Mouse (Mus musculus) testis, postnatal 14 days (tissue): Measurements from ENCODE around the gene Gucy1b2.

Source experiments
- DNase-seq: peaks from one replicate; pipeline ENCODE4 v3.0.0; 2021; ENCODE audit warnings: low spot score

The Gucy1b2 gene

DNA sequence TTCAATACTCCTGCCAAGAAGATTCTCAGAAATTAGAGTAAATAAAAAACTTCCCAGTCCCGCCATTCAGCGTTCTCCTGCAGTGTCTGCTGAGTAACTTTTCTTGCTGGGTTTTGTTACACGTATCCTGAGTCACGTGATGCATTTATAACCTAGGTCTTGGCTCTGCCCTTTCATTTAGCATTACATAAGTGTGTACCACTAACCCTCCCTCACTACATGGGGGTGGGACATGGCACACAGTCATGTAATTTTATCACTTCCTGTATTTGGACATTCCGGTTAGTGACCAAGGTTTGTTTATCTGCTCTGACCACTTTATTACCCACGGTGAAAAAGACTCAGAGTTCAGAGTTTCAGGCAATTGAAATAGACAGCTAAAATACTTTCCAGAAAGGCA is 85.3 kb downstream of the Gucy1b2 start:
- no peak for DNase-seq

DNA sequence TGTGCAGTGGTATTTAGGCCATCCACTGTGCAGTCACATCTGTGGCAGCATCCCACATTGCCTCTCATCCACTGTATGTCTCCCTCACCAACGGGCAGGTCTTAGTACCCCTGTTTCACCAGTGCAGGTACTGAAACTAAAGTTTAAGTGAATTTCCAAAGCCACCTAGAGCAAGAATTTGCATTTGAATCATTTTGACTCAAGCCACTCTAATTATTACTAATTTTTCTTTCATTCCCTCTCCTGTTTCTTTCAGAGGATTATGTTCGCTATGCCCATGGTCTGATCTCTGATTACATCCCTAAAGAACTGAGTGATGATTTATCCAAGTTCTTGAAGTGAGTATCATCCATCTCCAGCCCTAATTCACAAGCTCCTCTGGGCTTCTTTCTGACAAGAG is 92.3 kb downstream of the Gucy1b2 start:
- DNase-seq, result no peak

DNA sequence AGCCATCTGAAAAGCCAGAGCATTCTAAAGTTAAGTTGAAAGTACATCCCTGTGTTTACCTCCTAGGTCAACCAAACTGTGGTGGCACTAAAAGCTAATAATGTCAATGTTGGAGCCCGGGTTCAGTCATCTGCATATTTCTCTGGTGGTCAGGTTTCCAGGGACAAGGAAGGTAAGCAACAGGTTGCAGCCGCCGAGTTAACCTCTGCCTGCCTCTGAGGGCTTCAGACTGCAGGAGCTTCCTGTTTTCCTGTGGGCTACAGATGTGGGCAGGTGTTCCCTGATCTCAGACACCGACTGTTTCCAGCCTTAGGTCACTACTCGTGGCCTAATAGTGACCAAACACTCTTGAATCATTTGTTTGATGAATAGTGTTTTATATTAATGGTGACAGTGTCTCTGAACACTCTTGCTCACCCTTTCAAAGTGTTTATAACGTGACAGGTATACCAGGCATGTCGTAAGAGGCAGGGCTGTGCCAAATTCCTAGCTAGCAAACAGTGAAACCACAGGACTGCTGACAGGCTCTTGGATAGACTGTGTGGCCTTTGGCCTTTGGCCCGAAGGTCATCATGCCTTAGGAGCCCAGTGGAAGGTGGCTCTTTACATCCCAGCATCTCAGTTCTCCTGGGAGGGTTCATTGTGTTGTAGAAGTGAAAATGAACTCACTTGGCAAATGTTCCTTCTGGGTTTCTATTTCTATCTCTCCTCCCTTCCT is 94.7 kb downstream of the Gucy1b2 start:
- DNase-seq, result no peak

DNA sequence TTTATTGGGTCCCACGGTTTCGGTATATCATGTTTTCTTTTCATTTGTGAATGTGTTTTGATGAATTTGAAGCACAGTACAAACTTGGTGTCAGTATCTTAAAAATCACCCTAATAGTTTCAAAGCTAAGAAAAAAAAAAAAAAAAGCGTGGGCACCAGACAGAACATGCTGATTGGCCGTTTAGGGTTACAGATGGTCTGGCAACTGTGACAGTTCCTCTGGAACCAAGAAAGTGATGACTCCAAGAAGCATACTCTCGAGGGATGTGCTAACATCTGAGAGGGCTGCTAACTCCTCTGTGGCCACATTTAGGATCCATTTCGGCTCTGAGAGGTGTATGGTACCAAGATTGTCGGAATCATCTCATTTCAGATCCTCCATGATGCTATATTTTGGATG is 100.9 kb downstream of the Gucy1b2 start:
- DNase-seq, result no peak

DNA sequence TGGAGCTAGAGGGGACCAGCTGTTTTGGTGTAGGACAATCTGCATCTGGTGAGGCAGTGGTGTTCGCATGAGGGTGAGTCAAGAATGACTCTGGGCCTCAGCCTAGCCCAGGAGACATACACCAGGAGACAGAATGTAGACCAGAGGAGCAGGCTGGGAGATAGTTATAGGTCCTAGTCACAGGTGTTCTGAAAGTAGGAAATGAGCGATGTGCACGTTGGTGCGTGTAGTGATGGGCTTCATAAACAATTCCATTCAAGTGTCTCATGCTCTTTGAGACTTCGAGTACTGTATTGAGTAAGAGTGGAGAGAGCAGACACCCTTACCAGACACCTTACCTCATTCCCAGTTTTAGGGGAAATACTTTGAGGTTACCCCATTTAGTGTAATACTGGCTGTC is 102.3 kb downstream of the Gucy1b2 start:
- no peak for DNase-seq

DNA sequence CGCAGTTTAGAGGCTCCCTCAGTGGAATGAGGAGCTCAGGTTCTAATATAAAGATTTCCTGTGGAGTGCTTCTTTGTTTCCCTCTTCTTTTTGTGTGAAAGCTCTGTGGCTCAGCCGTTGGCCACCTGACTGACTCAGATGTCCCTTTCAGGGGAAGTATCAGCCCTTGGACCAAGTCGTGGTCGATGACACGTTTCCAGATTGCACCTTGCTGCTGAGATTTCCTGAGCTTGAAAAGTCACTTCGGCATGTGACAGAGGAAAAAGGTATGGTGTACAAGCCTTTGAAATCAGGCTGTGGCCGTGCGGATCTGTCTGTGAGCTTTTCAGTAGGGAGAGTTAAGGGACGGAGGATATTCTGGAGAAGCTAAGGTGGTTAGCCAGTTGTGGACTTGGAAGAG is 102.7 kb downstream of the Gucy1b2 start:
- no peak for DNase-seq

DNA sequence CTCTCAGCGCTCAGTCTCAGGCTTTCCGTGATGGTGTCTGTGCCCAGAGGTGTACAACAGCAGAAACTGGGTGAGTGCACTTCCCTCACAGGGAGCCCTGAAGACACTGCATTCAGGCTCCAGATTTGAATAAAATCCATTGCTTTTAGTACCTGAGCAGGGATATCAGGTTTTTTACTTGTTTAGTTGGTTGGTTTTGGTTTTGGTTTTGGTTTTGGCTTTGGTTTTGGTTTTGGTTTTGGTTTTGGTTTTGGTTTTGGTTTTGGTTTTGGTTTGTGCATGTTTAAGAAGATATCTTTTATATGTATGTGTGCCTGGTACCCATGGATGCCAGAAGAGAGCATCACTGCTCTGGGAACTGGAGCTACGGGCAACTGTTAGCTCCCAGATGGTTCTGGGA is 105.2 kb downstream of the Gucy1b2 start:
- no peak for DNase-seq

DNA sequence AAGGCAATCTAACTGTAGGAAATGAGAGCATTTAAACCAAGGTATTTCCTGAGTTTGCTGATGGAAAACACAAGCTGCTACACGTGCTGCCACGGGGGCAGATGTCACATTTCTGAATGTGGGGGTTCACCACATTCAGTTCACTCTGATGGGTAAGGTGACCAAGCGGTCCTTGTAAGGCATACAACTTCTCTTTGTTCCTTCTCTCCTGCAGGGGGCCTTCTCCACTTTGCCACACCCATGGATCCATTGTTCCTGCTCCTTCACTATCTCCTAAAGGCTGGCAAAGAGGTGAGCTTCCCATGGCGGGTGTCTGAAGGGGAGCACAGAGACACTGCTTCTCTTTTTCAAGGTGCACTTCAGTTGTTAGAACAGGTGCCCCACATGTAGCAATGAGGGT is 105.9 kb downstream of the Gucy1b2 start:
- DNase-seq, result no peak

DNA sequence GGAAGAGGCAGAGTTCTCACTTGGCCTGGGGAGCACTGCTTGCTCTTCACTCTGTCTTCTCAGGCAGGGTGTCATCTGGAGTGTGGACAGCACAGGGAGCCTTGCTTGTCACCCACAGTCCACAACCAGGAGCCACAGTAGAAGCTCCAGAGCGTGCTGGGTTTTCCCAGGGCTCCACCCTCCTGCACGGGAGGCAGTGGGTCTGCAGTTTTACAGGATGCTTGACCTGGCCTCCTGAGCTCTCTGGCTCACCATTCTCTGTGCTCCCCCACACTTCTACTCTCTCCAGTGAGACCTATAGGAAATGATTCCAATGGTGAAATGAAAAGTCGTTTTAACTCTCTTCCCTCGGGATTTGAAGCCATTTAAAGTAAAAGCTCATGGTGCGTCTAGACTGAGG is 106.3 kb downstream of the Gucy1b2 start:
- no peak for DNase-seq

DNA sequence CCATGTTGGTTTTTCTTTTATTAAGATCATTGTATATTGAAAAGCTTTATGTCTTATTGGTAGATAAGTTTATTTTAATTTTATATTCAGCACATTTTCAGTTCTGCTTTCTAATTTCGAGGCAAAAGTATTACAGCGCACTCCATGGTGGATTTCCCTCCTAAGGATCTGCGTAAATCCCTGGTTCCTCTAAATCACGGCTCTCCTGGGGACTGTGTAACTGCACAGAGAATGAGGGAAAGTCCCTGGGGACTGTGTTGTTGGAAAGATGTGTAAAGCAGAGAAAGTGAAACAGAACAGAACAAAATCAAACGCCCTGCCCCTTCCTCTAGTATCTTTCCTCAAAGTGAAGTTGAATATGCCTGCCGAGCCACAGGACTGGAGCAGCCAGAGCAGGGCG is 109.0 kb downstream of the Gucy1b2 start:
- DNase-seq, result no peak

DNA sequence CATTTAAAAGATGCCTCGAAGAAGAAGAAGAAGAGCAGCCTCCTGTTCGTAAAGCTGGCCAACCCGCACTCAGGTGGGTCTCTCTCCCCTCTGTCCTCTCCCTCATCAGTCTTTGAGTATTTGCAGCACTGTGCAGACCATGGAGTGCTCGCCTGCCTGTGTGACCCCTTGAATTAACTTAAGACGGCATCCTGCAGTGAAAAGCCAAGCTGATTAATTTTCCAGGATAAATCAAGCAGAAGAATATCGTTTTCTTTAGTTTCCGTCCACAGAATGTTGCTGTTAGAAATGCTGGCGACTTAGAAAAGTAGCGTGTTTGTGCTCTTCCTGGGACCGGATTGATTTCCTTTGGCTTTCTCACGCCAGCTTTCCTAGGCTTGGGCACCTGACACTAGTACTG is 109.5 kb downstream of the Gucy1b2 start:
- DNase-seq, result no peak
